Mouse (Mus musculus): ENCODE measurements around the gene Epha1. TPM values are rescaled to one million over a fixed set of nuclear protein-coding genes. Genes with fewer than 3 reads are reported as not detected.
A peak's percentile ranks its signal among the peaks of the same experiment; 100 is the strongest.

Gene Epha1
- total RNA-seq, 2 experiments from 2014 or later, result 0.26 to 0.31 TPM

GRCm38 (mm10) chr6:42355794-42356600 lies 17.1 kb downstream of the Epha1 start:
- intact Hi-C loops (cut with DNase I), result no loop called here
- DNase-seq (ENCODE audit: low spot score), result no peak

GRCm38 (mm10) chr6:42355366-42355765 lies 17.7 kb downstream of the Epha1 start:
- DNase-seq (ENCODE audit: low spot score), result no peak
- intact Hi-C loops (cut with DNase I), result no loop called here

- no peak for DNase-seq (ENCODE audit: low spot score)
- intact Hi-C loops (cut with DNase I), result no loop called here
Observed at GRCm38 (mm10) chr6:42354076-42355019, 18.7 kb downstream of the Epha1 start.

GRCm38 (mm10) chr6:42353180-42353579 lies 19.9 kb downstream of the Epha1 start:
- no peak for DNase-seq (ENCODE audit: low spot score)
- intact Hi-C loops (cut with DNase I), result no loop called here

- intact Hi-C loops (cut with DNase I), result no loop called here
- no peak for DNase-seq (ENCODE audit: low spot score)
Observed at GRCm38 (mm10) chr6:42352486-42352846, 20.6 kb downstream of the Epha1 start.

GRCm38 (mm10) chr6:42351776-42352485 lies 21.1 kb downstream of the Epha1 start:
- intact Hi-C loops (cut with DNase I), result no loop called here
- no peak for DNase-seq (ENCODE audit: low spot score)

GRCm38 (mm10) chr6:42350968-42351775 lies 21.9 kb downstream of the Epha1 start:
- intact Hi-C loops (cut with DNase I), result loop anchor here (1.0 kb wide), 1 partner anchor 24 kb away; no protein-coding TSS in a partner anchor
- no peak for DNase-seq (ENCODE audit: low spot score)

GRCm38 (mm10) chr6:42350021-42350967 lies 22.8 kb downstream of the Epha1 start:
- intact Hi-C loops (cut with DNase I), result loop anchor here (1.0 kb wide), 1 partner anchor 25 kb away; no protein-coding TSS in a partner anchor
- DNase-seq (ENCODE audit: low spot score), result peak; percentile 78

GRCm38 (mm10) chr6:42349426-42350020 lies 23.5 kb downstream of the Epha1 start, which contains the start of gene Zyx:
Gene Zyx, plus strand, starts transcription at chr6:42349630.
- intact Hi-C loops (cut with DNase I), result loop anchor here (1.0 kb wide), 2 partner anchors 26 to 234 kb away; no protein-coding TSS in a partner anchor
- peak; percentile 98 for DNase-seq (ENCODE audit: low spot score)

- intact Hi-C loops (cut with DNase I), result loop anchor here (1.0 kb wide), 1 partner anchor 234 kb away; no protein-coding TSS in a partner anchor
Observed at GRCm38 (mm10) chr6:42349006-42349425, 24.1 kb downstream of the Epha1 start.

GRCm38 (mm10) chr6:42348281-42349005 lies 24.6 kb downstream of the Epha1 start:
- intact Hi-C loops (cut with DNase I), result loop anchor here (1.0 kb wide), 1 partner anchor 235 kb away; no protein-coding TSS in a partner anchor
- DNase-seq (ENCODE audit: low spot score), result no peak

More at GRCm38 (mm10) chr6:42349006-42349425, 24.1 kb downstream of the Epha1 start:
- peak; percentile 72 for DNase-seq (ENCODE audit: low spot score)

- no peak for DNase-seq (ENCODE audit: low spot score)
- intact Hi-C loops (cut with DNase I), result no loop called here
Observed at GRCm38 (mm10) chr6:42344255-42344654, 28.8 kb downstream of the Epha1 start.

- intact Hi-C loops (cut with DNase I), result no loop called here
- DNase-seq (ENCODE audit: low spot score), result no peak
Observed at GRCm38 (mm10) chr6:42343361-42344120, 29.5 kb downstream of the Epha1 start.

- intact Hi-C loops (cut with DNase I), result no loop called here
- no peak for DNase-seq (ENCODE audit: low spot score)
Observed at GRCm38 (mm10) chr6:42342171-42342570, 30.9 kb downstream of the Epha1 start.

- intact Hi-C loops (cut with DNase I), result no loop called here
- no peak for DNase-seq (ENCODE audit: low spot score)
Observed at GRCm38 (mm10) chr6:42339981-42340380, 33.1 kb downstream of the Epha1 start.

GRCm38 (mm10) chr6:42339189-42339588 lies 33.9 kb downstream of the Epha1 start:
- no peak for DNase-seq (ENCODE audit: low spot score)
- intact Hi-C loops (cut with DNase I), result no loop called here

Data from heart, postnatal 25 days (tissue).